Mouse (Mus musculus): ENCODE results near the gene Irs1. TPM values are rescaled to one million over a fixed set of nuclear protein-coding genes. Genes with fewer than 3 reads are reported as not detected.

The Irs1 gene
- polyA plus RNA-seq (2012; rRNA removed): 6.1 and 6.3 TPM in 2 replicates

GRCm38 (mm10) chr1:82291151-82291797 is at the start of gene Irs1:
TSS of gene Irs1 (minus strand) at chr1:82291416.
- peak within 1 kb of the TSS; percentile 84 for H3K27ac ChIP-seq (ENCODE audit: insufficient read depth, low read length)
- H3K4me3 ChIP-seq (ENCODE audit: insufficient read depth, low read length): peak within 1 kb of the TSS; percentile 86
- TF ChIP-seq CTCF (IDR thresholded peaks at IDR 0.05; ENCODE audit: extremely low read depth, insufficient read depth, low read length) (no peak), POLR2A (IDR thresholded peaks at IDR 0.05; ENCODE audit: extremely low read depth, insufficient read depth, low read length) (no peak; the same call in 1 of the 2 replicates)
- H3K4me1 ChIP-seq (ENCODE audit: control insufficient read depth, insufficient read depth, low read length): peaks cover 2% of the 10 kb centered on the region

- Histone ChIP-seq H3K27ac (ENCODE audit: insufficient read depth, low read length) (no peak overlapping the region), H3K4me1 (ENCODE audit: control insufficient read depth, insufficient read depth, low read length) (no peaks in the 10 kb centered on the region), H3K4me3 (ENCODE audit: insufficient read depth, low read length) (no peak overlapping the region)
- TF ChIP-seq POLR2A (IDR thresholded peaks at IDR 0.05; ENCODE audit: extremely low read depth, insufficient read depth, low read length) (no peak), CTCF (IDR thresholded peaks at IDR 0.05; ENCODE audit: extremely low read depth, insufficient read depth, low read length) (no peak)
Observed at GRCm38 (mm10) chr1:82334506-82334905, 43.3 kb upstream of the Irs1 start.

- Histone ChIP-seq H3K4me3 (ENCODE audit: insufficient read depth, low read length) (no peak overlapping the region), H3K4me1 (ENCODE audit: control insufficient read depth, insufficient read depth, low read length) (no peaks in the 10 kb centered on the region), H3K27ac (ENCODE audit: insufficient read depth, low read length) (no peak overlapping the region)
- TF ChIP-seq POLR2A (IDR thresholded peaks at IDR 0.05; ENCODE audit: extremely low read depth, insufficient read depth, low read length) (no peak), CTCF (IDR thresholded peaks at IDR 0.05; ENCODE audit: extremely low read depth, insufficient read depth, low read length) (no peak)
Observed at GRCm38 (mm10) chr1:82329954-82330247, 38.7 kb upstream of the Irs1 start.

GRCm38 (mm10) chr1:82329237-82329953 is 38.2 kb upstream of the Irs1 start:
- TF ChIP-seq POLR2A (IDR thresholded peaks at IDR 0.05; ENCODE audit: extremely low read depth, insufficient read depth, low read length) (no peak), CTCF (IDR thresholded peaks at IDR 0.05; ENCODE audit: extremely low read depth, insufficient read depth, low read length) (no peak)
- H3K27ac ChIP-seq (ENCODE audit: insufficient read depth, low read length): no peak overlapping the region

GRCm38 (mm10) chr1:82328033-82328775 is 37.0 kb upstream of the Irs1 start:
- Histone ChIP-seq H3K4me3 (ENCODE audit: insufficient read depth, low read length) (no peak overlapping the region), H3K4me1 (ENCODE audit: control insufficient read depth, insufficient read depth, low read length) (no peaks in the 10 kb centered on the region), H3K27ac (ENCODE audit: insufficient read depth, low read length) (no peak overlapping the region)
- TF ChIP-seq CTCF (IDR thresholded peaks at IDR 0.05; ENCODE audit: extremely low read depth, insufficient read depth, low read length) (no peak), POLR2A (IDR thresholded peaks at IDR 0.05; ENCODE audit: extremely low read depth, insufficient read depth, low read length) (no peak)

More at GRCm38 (mm10) chr1:82329237-82329953, 38.2 kb upstream of the Irs1 start:
- H3K4me3 ChIP-seq (ENCODE audit: insufficient read depth, low read length): no peak overlapping the region
- H3K4me1 ChIP-seq (ENCODE audit: control insufficient read depth, insufficient read depth, low read length): no peaks in the 10 kb centered on the region

- Histone ChIP-seq H3K4me1 (ENCODE audit: control insufficient read depth, insufficient read depth, low read length) (no peaks in the 10 kb centered on the region), H3K4me3 (ENCODE audit: insufficient read depth, low read length) (no peak overlapping the region), H3K27ac (ENCODE audit: insufficient read depth, low read length) (no peak overlapping the region)
- TF ChIP-seq POLR2A (IDR thresholded peaks at IDR 0.05; ENCODE audit: extremely low read depth, insufficient read depth, low read length) (no peak), CTCF (IDR thresholded peaks at IDR 0.05; ENCODE audit: extremely low read depth, insufficient read depth, low read length) (no peak)
Observed at GRCm38 (mm10) chr1:82326120-82326519, 34.9 kb upstream of the Irs1 start.

GRCm38 (mm10) chr1:82324131-82324785 is 33.0 kb upstream of the Irs1 start:
- Histone ChIP-seq H3K4me3 (ENCODE audit: insufficient read depth, low read length) (no peak overlapping the region), H3K27ac (ENCODE audit: insufficient read depth, low read length) (no peak overlapping the region), H3K4me1 (ENCODE audit: control insufficient read depth, insufficient read depth, low read length) (no peaks in the 10 kb centered on the region)
- TF ChIP-seq POLR2A (IDR thresholded peaks at IDR 0.05; ENCODE audit: extremely low read depth, insufficient read depth, low read length) (no peak), CTCF (IDR thresholded peaks at IDR 0.05; ENCODE audit: extremely low read depth, insufficient read depth, low read length) (no peak)

GRCm38 (mm10) chr1:82321441-82321840 is 30.2 kb upstream of the Irs1 start:
- Histone ChIP-seq H3K4me1 (ENCODE audit: control insufficient read depth, insufficient read depth, low read length) (no peaks in the 10 kb centered on the region), H3K27ac (ENCODE audit: insufficient read depth, low read length) (no peak overlapping the region), H3K4me3 (ENCODE audit: insufficient read depth, low read length) (no peak overlapping the region)
- TF ChIP-seq POLR2A (IDR thresholded peaks at IDR 0.05; ENCODE audit: extremely low read depth, insufficient read depth, low read length): no peak
- TF ChIP-seq CTCF (IDR thresholded peaks at IDR 0.05; ENCODE audit: extremely low read depth, insufficient read depth, low read length): no peak

GRCm38 (mm10) chr1:82320864-82321263 is 29.6 kb upstream of the Irs1 start:
- TF ChIP-seq CTCF (IDR thresholded peaks at IDR 0.05; ENCODE audit: extremely low read depth, insufficient read depth, low read length) (no peak), POLR2A (IDR thresholded peaks at IDR 0.05; ENCODE audit: extremely low read depth, insufficient read depth, low read length) (no peak)
- Histone ChIP-seq H3K4me1 (ENCODE audit: control insufficient read depth, insufficient read depth, low read length) (no peaks in the 10 kb centered on the region), H3K4me3 (ENCODE audit: insufficient read depth, low read length) (no peak overlapping the region), H3K27ac (ENCODE audit: insufficient read depth, low read length) (no peak overlapping the region)
